Mouse (Mus musculus): Measurements from ENCODE around the gene Cdk12. TPM values are rescaled to one million over a fixed set of nuclear protein-coding genes. Genes with fewer than 3 reads are reported as not detected.

Gene Cdk12
- total RNA-seq, 2 experiments from 2014 or later, result 61.8 to 63.3 TPM

- no peak for ATAC-seq (replicated peaks; ENCODE audit: low FRiP score, poor library complexity, severe bottlenecking)
These were observed 44.5 kb downstream of the Cdk12 start for GRCm38 (mm10) chr11:98247325-98247724.

DNA sequence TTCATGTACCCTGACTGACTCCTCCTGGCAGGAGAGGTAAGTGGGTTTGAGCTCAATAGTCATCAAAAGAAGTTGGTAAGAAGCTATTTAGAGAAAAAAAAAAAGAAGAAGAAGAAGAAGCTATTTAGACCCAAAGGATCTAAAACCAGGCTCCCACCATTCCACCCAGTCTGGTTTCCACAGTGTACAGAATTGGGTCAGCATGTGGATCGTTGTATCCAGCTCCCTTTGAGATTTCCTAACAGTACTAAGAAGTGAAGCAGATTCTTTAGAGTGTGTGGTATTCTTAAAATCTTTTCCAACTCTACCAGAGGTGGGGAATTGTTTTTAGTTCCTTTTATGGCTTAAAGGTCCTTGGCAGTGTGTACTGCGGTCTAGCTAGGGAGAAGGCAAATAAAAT is 50.9 kb downstream of the Cdk12 start:
- ATAC-seq (replicated peaks; ENCODE audit: low FRiP score, poor library complexity, severe bottlenecking), result no peak

DNA sequence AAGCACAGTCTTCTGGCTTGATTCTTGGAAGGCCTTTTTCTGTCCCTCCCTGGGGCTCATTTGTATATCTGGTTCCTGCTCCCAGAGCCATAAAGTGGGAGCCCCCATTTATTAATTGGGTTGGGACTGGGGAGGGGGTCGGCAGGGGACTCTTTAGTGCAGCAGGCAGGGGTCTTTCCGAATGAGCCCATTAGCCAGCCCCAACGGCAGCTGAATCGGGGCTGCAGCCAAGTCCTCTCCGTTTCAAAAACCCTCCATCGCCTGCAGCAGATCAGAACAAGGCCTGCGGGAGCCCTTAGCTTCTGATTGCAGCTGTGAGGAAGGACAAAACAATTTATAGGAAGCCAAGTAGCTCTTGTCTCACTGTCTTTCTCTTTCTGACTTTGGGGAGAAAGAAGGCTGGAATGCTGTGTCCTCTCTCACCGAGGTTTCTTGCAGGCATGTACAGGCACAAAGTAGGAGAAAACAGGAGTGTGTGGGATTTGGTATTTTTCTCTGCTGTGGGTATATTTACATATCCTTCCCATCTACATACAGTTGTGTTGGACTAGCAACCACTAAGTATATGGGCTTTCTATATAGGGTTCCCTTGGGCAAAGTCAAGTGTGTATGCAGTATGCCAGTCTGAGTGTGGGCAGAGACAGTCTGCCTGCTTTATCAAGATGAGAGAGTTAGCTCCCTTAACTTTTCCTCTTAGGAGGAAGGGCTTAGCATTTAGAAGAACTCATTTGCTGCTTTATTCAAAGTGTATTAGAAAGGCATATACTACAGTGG is 58.0 kb downstream of the Cdk12 start:
- ATAC-seq (replicated peaks; ENCODE audit: low FRiP score, poor library complexity, severe bottlenecking), result no peak

- peak; percentile 66; the same call in 1 of the 2 replicates for ATAC-seq (replicated peaks; ENCODE audit: low FRiP score, poor library complexity, severe bottlenecking)
These were observed 62.2 kb downstream of the Cdk12 start for GRCm38 (mm10) chr11:98265039-98265438.

DNA sequence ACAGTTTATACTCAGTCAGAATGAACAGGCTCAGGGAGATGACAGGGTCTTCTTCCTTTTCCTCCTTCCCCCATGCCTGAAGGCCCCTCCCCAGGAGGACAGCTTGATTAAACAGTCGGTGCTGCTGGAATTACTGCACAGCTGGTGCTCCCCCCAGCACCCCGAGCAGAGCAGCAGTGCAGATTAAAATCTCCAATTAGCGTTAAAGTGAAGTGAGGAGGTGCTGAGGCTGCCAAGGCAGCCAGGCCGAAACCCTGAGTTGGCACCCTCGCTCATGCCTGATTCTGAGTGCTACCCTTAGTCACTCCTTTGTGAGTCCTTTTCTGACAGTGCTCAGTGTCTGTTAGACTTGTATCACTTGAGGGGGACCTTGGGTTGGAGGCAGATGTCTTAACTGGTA is 63.0 kb downstream of the Cdk12 start:
- no peak for ATAC-seq (replicated peaks; ENCODE audit: low FRiP score, poor library complexity, severe bottlenecking)

GRCm38 (mm10) chr11:98266699-98267402 is 64.0 kb downstream of the Cdk12 start:
- no peak for ATAC-seq (replicated peaks; ENCODE audit: low FRiP score, poor library complexity, severe bottlenecking)

GRCm38 (mm10) chr11:98270066-98270465 is 67.2 kb downstream of the Cdk12 start:
- ATAC-seq (replicated peaks; ENCODE audit: low FRiP score, poor library complexity, severe bottlenecking), result no peak

DNA sequence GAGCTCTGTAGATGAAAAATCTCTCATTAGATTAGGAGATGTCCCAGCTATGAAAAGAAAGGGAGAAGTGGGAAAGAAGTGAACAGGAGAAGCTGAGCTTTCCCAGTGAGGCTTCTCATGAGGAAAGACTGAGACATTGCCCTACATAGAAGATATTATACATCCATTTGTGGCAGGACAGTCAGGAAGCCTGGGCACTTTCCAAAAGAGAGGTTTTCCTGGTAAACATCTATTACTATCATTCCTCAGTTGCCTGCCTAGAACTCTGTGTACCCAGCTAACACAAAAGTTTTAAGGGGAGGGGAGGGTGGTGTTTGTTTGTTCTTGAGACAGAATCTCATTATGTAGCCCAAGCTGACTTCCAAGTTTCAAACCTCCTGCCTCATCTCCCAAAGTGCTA is 67.6 kb downstream of the Cdk12 start:
- ATAC-seq (replicated peaks; ENCODE audit: low FRiP score, poor library complexity, severe bottlenecking), result no peak

DNA sequence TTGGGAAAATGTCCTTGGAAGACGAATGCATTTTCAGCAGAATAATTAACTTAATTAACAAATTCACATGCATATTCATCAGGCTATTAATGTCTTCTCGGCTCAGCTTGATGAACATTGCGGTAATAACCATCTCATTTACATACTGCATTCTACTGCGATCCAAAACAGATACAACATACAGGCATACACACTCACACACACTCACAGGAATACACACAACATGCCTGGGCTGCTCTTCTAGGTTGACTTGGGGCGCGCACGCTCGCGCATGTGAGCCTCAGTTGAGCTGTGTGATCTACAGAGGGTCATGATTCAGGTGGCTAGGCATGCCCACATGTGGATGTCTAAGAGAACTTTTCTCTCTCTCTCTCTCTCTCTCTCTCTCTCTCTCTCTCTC is 80.9 kb downstream of the Cdk12 start:
- no peak for ATAC-seq (replicated peaks; ENCODE audit: low FRiP score, poor library complexity, severe bottlenecking)

- ATAC-seq (replicated peaks; ENCODE audit: low FRiP score, poor library complexity, severe bottlenecking), result no peak
These were observed 81.4 kb downstream of the Cdk12 start for GRCm38 (mm10) chr11:98284230-98284629.

- no peak for ATAC-seq (replicated peaks; ENCODE audit: low FRiP score, poor library complexity, severe bottlenecking)
These were observed 82.5 kb downstream of the Cdk12 start for GRCm38 (mm10) chr11:98285368-98285767.

- no peak for ATAC-seq (replicated peaks; ENCODE audit: low FRiP score, poor library complexity, severe bottlenecking)
These were observed 84.7 kb downstream of the Cdk12 start for GRCm38 (mm10) chr11:98287531-98287930.

- ATAC-seq (replicated peaks; ENCODE audit: low FRiP score, poor library complexity, severe bottlenecking), result no peak
These were observed 85.1 kb downstream of the Cdk12 start for GRCm38 (mm10) chr11:98287961-98288360.

DNA sequence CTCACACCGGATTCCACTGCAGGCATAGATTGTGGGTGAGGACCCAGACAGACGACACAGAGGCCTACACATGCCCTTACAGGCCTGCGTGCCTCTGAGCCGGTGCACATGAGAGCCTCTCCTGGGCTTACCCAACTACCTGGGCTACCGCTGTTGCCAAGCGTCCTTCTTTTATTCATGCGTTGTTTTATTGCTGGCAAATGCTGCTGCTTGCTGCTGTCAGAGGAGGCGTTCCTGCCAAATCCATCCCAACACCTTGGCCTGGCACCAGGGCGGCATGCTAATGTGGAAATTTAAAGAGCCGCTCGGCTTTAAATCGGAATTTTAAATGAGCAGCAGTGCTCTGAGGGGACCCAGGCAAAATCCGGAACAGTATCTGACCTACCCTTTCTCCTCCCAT is 87.0 kb downstream of the Cdk12 start:
- no peak for ATAC-seq (replicated peaks; ENCODE audit: low FRiP score, poor library complexity, severe bottlenecking)

DNA sequence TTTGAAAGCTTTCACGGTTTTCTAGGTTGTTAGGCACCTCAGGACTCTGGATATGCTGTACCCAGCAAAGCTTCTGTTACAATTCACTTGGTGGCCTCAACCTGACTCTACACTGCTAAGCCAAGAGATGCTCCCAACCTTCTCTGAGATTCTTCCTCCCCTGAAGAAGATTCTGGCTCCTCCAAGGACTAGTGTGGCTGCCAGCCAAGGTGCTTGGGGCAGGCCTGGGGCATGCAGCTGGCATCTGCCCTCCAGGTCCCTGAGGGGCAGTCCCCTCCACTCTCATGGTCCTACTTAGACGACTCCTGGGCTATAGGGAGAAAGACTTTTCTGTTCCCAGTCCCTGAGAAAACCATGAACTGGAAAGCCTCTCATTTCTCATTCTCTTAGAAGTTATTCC is 88.0 kb downstream of the Cdk12 start:
- ATAC-seq (replicated peaks; ENCODE audit: low FRiP score, poor library complexity, severe bottlenecking), result no peak

- no peak for ATAC-seq (replicated peaks; ENCODE audit: low FRiP score, poor library complexity, severe bottlenecking)
These were observed 90.2 kb downstream of the Cdk12 start for GRCm38 (mm10) chr11:98293070-98293469.

DNA sequence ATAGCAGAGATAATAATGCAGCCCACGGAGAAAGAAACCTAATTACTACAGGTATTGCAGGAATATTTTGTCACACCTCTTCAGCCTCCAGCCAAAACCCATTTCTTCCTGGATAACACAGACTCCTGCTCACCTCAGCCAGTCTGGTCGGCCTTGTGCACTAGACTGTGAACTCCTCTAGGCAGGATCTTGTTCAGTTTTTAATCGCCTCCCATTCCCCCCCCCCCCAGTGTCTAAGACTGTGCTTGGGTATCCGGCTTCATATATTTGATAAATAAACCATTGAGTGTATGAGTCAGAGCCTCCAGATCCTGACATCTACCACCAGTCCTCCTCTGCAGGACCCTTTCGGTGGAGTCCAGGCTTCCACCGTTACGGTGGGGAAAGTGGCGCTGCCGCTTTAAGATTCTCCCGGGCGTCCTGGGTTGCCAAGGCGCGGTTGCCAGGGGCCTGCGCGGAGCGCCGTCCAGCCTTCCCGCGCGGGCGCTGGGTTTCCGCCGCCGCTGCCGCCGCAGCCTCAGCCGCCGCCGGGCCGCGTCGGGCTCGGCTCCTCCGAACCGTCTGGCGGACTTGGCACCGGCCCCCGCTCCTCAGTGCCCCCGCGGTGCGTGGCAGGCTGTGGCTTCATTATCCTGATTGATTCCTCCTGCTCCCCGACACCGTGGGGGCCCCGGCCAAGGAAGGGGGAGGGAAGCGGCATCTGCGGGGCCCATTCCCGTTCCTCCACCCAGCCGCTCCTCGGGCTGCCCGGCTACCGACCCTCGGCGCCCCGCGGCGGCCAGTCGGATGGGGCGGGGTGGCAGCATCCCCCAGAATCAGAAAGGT is 91.5 kb downstream of the Cdk12 start:
- no peak for ATAC-seq (replicated peaks; ENCODE audit: low FRiP score, poor library complexity, severe bottlenecking)

GRCm38 (mm10) chr11:98295013-98295585 is 92.2 kb downstream of the Cdk12 start:
- ATAC-seq (replicated peaks; ENCODE audit: low FRiP score, poor library complexity, severe bottlenecking), result no peak

- ATAC-seq (replicated peaks; ENCODE audit: low FRiP score, poor library complexity, severe bottlenecking), result no peak
These were observed 93.4 kb downstream of the Cdk12 start for GRCm38 (mm10) chr11:98296277-98296676.

DNA sequence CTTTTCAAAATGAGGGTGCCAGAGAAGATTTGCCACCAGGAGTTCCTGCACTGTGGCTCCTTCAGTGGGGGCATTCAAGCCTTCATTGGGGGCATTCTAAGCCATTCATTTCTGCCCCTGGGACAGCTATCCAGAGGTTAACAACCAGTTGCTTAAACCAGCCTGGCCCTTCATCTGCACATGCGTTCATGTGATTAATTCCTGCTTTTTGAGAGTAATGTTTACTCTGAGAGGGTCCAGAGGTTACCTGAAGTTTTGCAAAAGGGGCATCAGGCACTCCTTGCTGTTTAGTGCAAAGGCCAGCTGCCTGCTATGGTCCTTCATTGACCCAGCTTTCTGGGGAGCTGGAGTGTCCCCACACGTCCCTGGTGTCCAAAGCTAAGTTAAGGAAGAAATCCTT is 94.1 kb downstream of the Cdk12 start:
- ATAC-seq (replicated peaks; ENCODE audit: low FRiP score, poor library complexity, severe bottlenecking), result no peak
